Mouse (Mus musculus) bone marrow, adult 2 months (tissue): Measurements from ENCODE around the gene Slamf6.

ENCODE experiments used
- CTCF ChIP-seq: fragments of 200-500 bp; IDR thresholded peaks from 2 replicates; pipeline ENCODE4 v1.5.1; 2011; ENCODE audit warnings: low read length, control low read depth; ENCODE audit not compliant: control insufficient read depth, insufficient read depth
- POLR2A ChIP-seq: fragments of 200-500 bp; IDR thresholded peaks from 2 replicates; pipeline ENCODE4 v1.6.1; 2011; ENCODE audit warnings: low read depth, mild to moderate bottlenecking, control low read depth, low read length, borderline replicate concordance; ENCODE audit not compliant: control insufficient read depth

DNA sequence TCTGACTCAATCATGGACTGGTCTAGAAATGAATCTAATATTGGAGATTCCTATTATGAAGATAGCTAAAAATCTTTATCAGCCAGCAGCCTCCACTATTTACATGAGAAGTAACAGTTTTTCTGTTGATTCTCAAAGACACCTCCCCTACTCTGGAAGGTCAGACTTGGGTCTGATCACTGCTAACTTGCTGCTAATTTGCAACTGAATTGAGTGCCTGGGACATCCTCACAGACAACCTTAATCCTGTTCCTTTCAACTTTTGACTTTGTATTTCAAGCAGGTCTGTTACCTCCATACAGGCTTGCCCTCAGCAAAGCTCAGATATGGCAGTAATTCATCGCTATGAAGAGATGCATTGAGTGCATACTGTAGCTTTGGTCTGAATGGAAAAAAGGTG lies 13.3 kb upstream of the Slamf6 start:
- TF ChIP-seq CTCF = no peak
- TF ChIP-seq POLR2A = no peak
